Mouse (Mus musculus): Measurements from ENCODE around the gene Nodal. TPM values are rescaled to one million over a fixed set of nuclear protein-coding genes. Genes with fewer than 3 reads are reported as not detected.

Gene Nodal
- polyA plus RNA-seq, 1 experiment from 2014 or later: 0.16 TPM

- no peak overlapping the region for H3K4me3 ChIP-seq (ENCODE audit: low read length)
- no peaks in the 10 kb centered on the region for H3K27me3 ChIP-seq (replicated peaks; ENCODE audit: control insufficient read depth, insufficient read depth, low read length)
- H3K27ac ChIP-seq (ENCODE audit: low read length): no peak overlapping the region
- H3K4me2 ChIP-seq (ENCODE audit: low read depth, low read length): no peak overlapping the region
- WGBS: 81% methylated on average over 7 of the region's 7 CpGs
- H3K36me3 ChIP-seq (ENCODE audit: control insufficient read depth, insufficient read depth, low read length): no peaks in the 10 kb centered on the region; the same call in 1 of the 2 replicates
- no peaks in the 10 kb centered on the region for H3K9me3 ChIP-seq (ENCODE audit: control insufficient read depth, low read length)
- peak; percentile 83 for ATAC-seq
- no peak overlapping the region for H3K9ac ChIP-seq (ENCODE audit: low read depth, low read length)
- H3K4me1 ChIP-seq (ENCODE audit: control insufficient read depth, insufficient read depth, low read length): peaks cover 24% of the 10 kb centered on the region
Observed at GRCm38 (mm10) chr10:61440202-61440800, 22.5 kb downstream of the Nodal start.

GRCm38 (mm10) chr10:61443456-61443855 lies 25.7 kb downstream of the Nodal start:
- Histone ChIP-seq H3K4me1 (ENCODE audit: control insufficient read depth, insufficient read depth, low read length) (peaks cover 33% of the 10 kb centered on the region), H3K4me3 (ENCODE audit: low read length) (no peak overlapping the region), H3K36me3 (ENCODE audit: control insufficient read depth, insufficient read depth, low read length) (no peaks in the 10 kb centered on the region; the same call in 1 of the 2 replicates), H3K9ac (ENCODE audit: low read depth, low read length) (no peak overlapping the region), H3K27ac (ENCODE audit: low read length) (peak overlapping the region; percentile 24; the same call in 1 of the 2 replicates), H3K27me3 (replicated peaks; ENCODE audit: control insufficient read depth, insufficient read depth, low read length) (no peaks in the 10 kb centered on the region), H3K4me2 (ENCODE audit: low read depth, low read length) (no peak overlapping the region), H3K9me3 (ENCODE audit: control insufficient read depth, low read length) (no peaks in the 10 kb centered on the region)
- 49% methylated on average over 6 of the region's 6 CpGs for WGBS
- no peak for ATAC-seq

- Histone ChIP-seq H3K9me3 (ENCODE audit: control insufficient read depth, low read length) (no peaks in the 10 kb centered on the region), H3K27me3 (replicated peaks; ENCODE audit: control insufficient read depth, insufficient read depth, low read length) (no peaks in the 10 kb centered on the region), H3K36me3 (ENCODE audit: control insufficient read depth, insufficient read depth, low read length) (no peaks in the 10 kb centered on the region; the same call in 1 of the 2 replicates), H3K27ac (ENCODE audit: low read length) (peak overlapping the region; percentile 24; the same call in 1 of the 2 replicates), H3K4me2 (ENCODE audit: low read depth, low read length) (no peak overlapping the region), H3K4me1 (ENCODE audit: control insufficient read depth, insufficient read depth, low read length) (peaks cover 34% of the 10 kb centered on the region), H3K4me3 (ENCODE audit: low read length) (no peak overlapping the region), H3K9ac (ENCODE audit: low read depth, low read length) (no peak overlapping the region)
- no peak for ATAC-seq
- WGBS: 50% methylated on average over 1 of the region's 1 CpGs
Observed at GRCm38 (mm10) chr10:61443876-61444275, 26.1 kb downstream of the Nodal start.

GRCm38 (mm10) chr10:61445016-61445415 lies 27.2 kb downstream of the Nodal start:
- no peak overlapping the region for H3K27ac ChIP-seq (ENCODE audit: low read length)
- peaks cover 45% of the 10 kb centered on the region for H3K4me1 ChIP-seq (ENCODE audit: control insufficient read depth, insufficient read depth, low read length)
- WGBS: 76% methylated on average over 3 of the region's 3 CpGs
- H3K4me2 ChIP-seq (ENCODE audit: low read depth, low read length): no peak overlapping the region
- no peak for ATAC-seq
- no peaks in the 10 kb centered on the region; the same call in 1 of the 2 replicates for H3K36me3 ChIP-seq (ENCODE audit: control insufficient read depth, insufficient read depth, low read length)
- H3K27me3 ChIP-seq (replicated peaks; ENCODE audit: control insufficient read depth, insufficient read depth, low read length): no peaks in the 10 kb centered on the region
- H3K9ac ChIP-seq (ENCODE audit: low read depth, low read length): no peak overlapping the region
- no peak overlapping the region for H3K4me3 ChIP-seq (ENCODE audit: low read length)
- H3K9me3 ChIP-seq (ENCODE audit: control insufficient read depth, low read length): no peaks in the 10 kb centered on the region

- no peak for ATAC-seq
- Histone ChIP-seq H3K27me3 (replicated peaks; ENCODE audit: control insufficient read depth, insufficient read depth, low read length) (no peaks in the 10 kb centered on the region), H3K4me1 (ENCODE audit: control insufficient read depth, insufficient read depth, low read length) (peaks cover 57% of the 10 kb centered on the region), H3K9ac (ENCODE audit: low read depth, low read length) (no peak overlapping the region), H3K4me3 (ENCODE audit: low read length) (no peak overlapping the region), H3K4me2 (ENCODE audit: low read depth, low read length) (no peak overlapping the region), H3K27ac (ENCODE audit: low read length) (no peak overlapping the region), H3K9me3 (ENCODE audit: control insufficient read depth, low read length) (no peaks in the 10 kb centered on the region), H3K36me3 (ENCODE audit: control insufficient read depth, insufficient read depth, low read length) (no peaks in the 10 kb centered on the region)
- 84% methylated on average over 10 of the region's 10 CpGs for WGBS
Observed at GRCm38 (mm10) chr10:61447581-61448353, 30.0 kb downstream of the Nodal start.

- H3K27ac ChIP-seq (ENCODE audit: low read length): no peak overlapping the region
- H3K4me2 ChIP-seq (ENCODE audit: low read depth, low read length): no peak overlapping the region
- peaks cover 51% of the 10 kb centered on the region for H3K4me1 ChIP-seq (ENCODE audit: control insufficient read depth, insufficient read depth, low read length)
- no peaks in the 10 kb centered on the region for H3K9me3 ChIP-seq (ENCODE audit: control insufficient read depth, low read length)
- H3K4me3 ChIP-seq (ENCODE audit: low read length): no peak overlapping the region
- H3K27me3 ChIP-seq (replicated peaks; ENCODE audit: control insufficient read depth, insufficient read depth, low read length): no peaks in the 10 kb centered on the region
- no peak for ATAC-seq
- 62% methylated on average over 3 of the region's 3 CpGs for WGBS
- no peak overlapping the region for H3K9ac ChIP-seq (ENCODE audit: low read depth, low read length)
- H3K36me3 ChIP-seq (ENCODE audit: control insufficient read depth, insufficient read depth, low read length): no peaks in the 10 kb centered on the region
Observed at GRCm38 (mm10) chr10:61448834-61449233, 31.1 kb downstream of the Nodal start.

GRCm38 (mm10) chr10:61451463-61451930 lies 33.7 kb downstream of the Nodal start:
- Histone ChIP-seq H3K4me3 (ENCODE audit: low read length) (peak overlapping the region; percentile 100), H3K27me3 (replicated peaks; ENCODE audit: control insufficient read depth, insufficient read depth, low read length) (no peaks in the 10 kb centered on the region), H3K27ac (ENCODE audit: low read length) (peak overlapping the region; percentile 78), H3K4me1 (ENCODE audit: control insufficient read depth, insufficient read depth, low read length) (peaks cover 31% of the 10 kb centered on the region), H3K36me3 (ENCODE audit: control insufficient read depth, insufficient read depth, low read length) (no peaks in the 10 kb centered on the region), H3K9me3 (ENCODE audit: control insufficient read depth, low read length) (no peaks in the 10 kb centered on the region), H3K4me2 (ENCODE audit: low read depth, low read length) (peak overlapping the region; percentile 84), H3K9ac (ENCODE audit: low read depth, low read length) (peak overlapping the region; percentile 96)
- ATAC-seq: peak; percentile 30
- WGBS: 2% methylated on average over 8 of the region's 8 CpGs

- Histone ChIP-seq H3K27ac (ENCODE audit: low read length) (peak overlapping the region; percentile 78), H3K4me3 (ENCODE audit: low read length) (peak overlapping the region; percentile 100), H3K4me1 (ENCODE audit: control insufficient read depth, insufficient read depth, low read length) (peaks cover 31% of the 10 kb centered on the region), H3K9ac (ENCODE audit: low read depth, low read length) (peak overlapping the region; percentile 96), H3K27me3 (replicated peaks; ENCODE audit: control insufficient read depth, insufficient read depth, low read length) (no peaks in the 10 kb centered on the region), H3K36me3 (ENCODE audit: control insufficient read depth, insufficient read depth, low read length) (no peaks in the 10 kb centered on the region), H3K9me3 (ENCODE audit: control insufficient read depth, low read length) (no peaks in the 10 kb centered on the region), H3K4me2 (ENCODE audit: low read depth, low read length) (peak overlapping the region; percentile 84)
- peak; percentile 66 for ATAC-seq
- WGBS: under 1% methylated on average over 53 of the region's 62 CpGs
Observed at GRCm38 (mm10) chr10:61451931-61452617, 34.3 kb downstream of the Nodal start.

GRCm38 (mm10) chr10:61452645-61453044 lies 34.9 kb downstream of the Nodal start, which contains the start of gene Eif4ebp2:
Gene Eif4ebp2 (minus strand): TSS chr10:61452661.
- H3K36me3 ChIP-seq (ENCODE audit: control insufficient read depth, insufficient read depth, low read length): no peaks in the 10 kb centered on the region
- H3K27ac ChIP-seq (ENCODE audit: low read length): peak within 1 kb of the TSS; percentile 78
- WGBS: under 1% methylated on average over 36 of the region's 36 CpGs
- no peaks in the 10 kb centered on the region for H3K9me3 ChIP-seq (ENCODE audit: control insufficient read depth, low read length)
- peak within 1 kb of the TSS; percentile 96 for H3K9ac ChIP-seq (ENCODE audit: low read depth, low read length)
- ATAC-seq: peak; percentile 98
- peaks cover 27% of the 10 kb centered on the region for H3K4me1 ChIP-seq (ENCODE audit: control insufficient read depth, insufficient read depth, low read length)
- peak within 1 kb of the TSS; percentile 100 for H3K4me3 ChIP-seq (ENCODE audit: low read length)
- H3K4me2 ChIP-seq (ENCODE audit: low read depth, low read length): peak within 1 kb of the TSS; percentile 84
- H3K27me3 ChIP-seq (replicated peaks; ENCODE audit: control insufficient read depth, insufficient read depth, low read length): no peaks in the 10 kb centered on the region

All from intestine, embryonic 16.5 days (tissue).